Mouse (Mus musculus): ENCODE data around the gene Mycl.
"Not testable (repeated sequence)": the region's sequence is repeated elsewhere in the genome, so short reads cannot be mapped to it uniquely, and the experiment has no call there.

Mycl gene

GRCm38 (mm10) chr4:122981238-122981637 lies 14.2 kb upstream of the Mycl start:
- DNase-seq (ENCODE audit: low spot score), result no peak

GRCm38 (mm10) chr4:122981930-122982329 lies 13.5 kb upstream of the Mycl start:
- no peak for DNase-seq (ENCODE audit: low spot score)

DNA sequence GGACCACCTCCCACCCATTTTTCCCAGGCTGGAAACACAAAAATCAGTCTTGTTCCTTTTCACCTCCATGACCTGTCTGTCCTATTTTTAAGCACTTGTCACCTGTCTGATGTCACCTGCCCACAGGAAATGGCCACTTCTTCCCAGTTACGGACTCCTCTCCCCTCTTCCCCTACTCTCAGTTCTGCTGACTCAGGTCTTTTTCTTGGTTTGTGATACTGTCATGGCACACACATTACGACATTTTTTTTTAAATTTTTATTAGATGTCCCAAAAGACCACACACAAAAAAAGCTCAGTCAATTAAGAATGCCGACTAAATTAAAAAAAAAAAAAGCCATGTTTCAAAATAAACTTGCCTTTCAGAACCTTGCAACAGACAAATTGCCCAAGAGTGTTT lies 12.9 kb upstream of the Mycl start:
- DNase-seq (ENCODE audit: low spot score), result no peak

DNA sequence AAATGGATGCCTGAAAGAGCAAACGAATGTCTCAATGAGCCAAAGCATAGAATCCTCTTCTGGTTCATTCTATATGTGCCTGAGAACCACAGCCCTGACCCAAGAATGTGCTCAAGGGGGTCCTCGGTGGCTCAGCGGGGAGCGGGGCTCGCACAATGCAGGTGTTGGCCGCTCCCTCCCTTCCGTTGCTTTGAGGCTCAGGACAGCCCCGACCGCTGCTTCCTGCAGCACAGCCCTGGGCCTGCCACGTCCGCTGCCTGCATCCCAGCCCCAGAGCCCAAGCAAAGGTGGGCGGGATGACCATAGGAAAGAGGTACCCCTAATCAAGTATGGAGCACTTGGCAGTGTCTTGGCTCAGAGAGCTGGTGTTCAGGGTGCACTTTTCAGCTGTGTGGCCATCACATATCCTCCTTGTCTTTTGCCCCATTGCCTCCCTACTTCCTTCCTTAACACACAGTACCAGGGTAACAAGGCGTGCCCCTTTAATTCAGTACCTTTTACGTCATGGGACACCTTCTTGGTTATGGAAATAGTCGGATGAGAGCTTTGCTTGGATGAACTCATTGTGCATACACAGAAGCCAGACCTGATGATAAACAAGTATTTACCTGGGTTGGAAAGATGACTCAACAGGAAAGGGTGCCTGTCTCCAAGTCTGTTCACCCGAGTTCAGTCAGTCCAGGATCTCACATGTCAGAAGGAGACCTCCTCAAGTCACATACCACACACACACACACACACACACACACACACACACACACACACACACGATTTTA lies 11.8 kb upstream of the Mycl start:
- DNase-seq (ENCODE audit: low spot score), result no peak

DNA sequence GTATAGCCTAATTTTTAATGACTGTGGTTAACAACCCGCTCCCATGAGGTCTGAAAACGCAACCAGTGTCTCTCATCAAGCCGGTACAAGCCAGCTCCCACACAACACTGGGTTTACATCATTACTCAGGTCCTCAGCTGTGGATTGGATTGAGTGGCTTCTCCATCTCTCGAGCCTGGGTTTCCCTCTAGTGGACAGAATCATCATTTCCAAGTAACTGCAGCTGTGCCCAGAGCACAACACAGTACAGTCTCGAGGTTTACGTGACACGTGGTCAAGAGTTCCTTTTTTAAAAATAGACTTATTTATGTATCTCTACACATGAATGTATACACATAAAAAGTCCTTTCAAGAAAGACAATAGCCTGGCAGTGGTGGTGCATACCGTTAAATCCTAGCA lies 10.3 kb upstream of the Mycl start:
- DNase-seq (ENCODE audit: low spot score), result peak; percentile 86

DNA sequence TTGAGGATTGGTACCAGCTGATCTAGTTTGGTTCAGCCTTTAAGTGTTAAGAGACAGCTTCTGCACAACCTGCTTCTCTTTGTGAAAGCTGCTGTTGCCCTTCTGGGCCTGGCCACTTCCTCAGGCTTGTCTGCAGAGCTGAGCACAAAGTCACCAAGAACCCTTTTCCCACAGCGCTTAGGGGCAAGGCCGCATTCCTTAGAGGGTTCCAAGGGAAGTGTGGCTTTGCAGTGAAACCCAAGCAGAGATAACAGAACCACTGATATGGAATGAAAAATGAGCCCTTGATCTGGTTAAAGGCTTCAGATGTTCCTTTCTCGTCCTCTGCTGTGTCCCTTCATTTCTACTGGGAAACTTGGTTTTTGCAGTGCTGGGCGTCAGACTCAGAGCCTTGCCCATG lies 8.0 kb upstream of the Mycl start:
- no peak for DNase-seq (ENCODE audit: low spot score)

GRCm38 (mm10) chr4:122988004-122988403 lies 7.4 kb upstream of the Mycl start:
- DNase-seq (ENCODE audit: low spot score), result peak; percentile 36

DNA sequence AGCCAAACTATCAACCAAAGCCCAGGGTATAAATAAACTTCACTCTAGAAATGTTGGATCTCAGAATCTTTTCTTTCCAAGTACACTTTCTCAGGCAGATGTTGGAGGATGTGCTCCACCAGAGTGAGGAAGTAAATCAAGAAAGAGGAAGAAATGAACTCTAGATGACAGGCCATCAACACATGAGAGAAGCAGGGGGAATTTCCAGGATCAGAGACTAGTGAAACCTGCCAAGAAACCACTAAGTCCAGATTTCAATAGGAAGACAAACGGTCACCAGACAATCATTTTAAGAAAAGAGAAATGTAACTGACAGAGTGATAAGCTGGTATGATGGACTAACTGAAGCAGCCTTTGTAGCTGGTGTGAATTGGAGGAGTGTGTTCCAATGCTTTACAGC lies 4.3 kb upstream of the Mycl start:
- no peak for DNase-seq (ENCODE audit: low spot score)

- no peak for DNase-seq (ENCODE audit: low spot score)
These were observed 3.2 kb upstream of the Mycl start for GRCm38 (mm10) chr4:122992276-122992675.

GRCm38 (mm10) chr4:122996221-122996617 lies 767 bp downstream of the Mycl start:
- no peak for DNase-seq (ENCODE audit: low spot score)

DNA sequence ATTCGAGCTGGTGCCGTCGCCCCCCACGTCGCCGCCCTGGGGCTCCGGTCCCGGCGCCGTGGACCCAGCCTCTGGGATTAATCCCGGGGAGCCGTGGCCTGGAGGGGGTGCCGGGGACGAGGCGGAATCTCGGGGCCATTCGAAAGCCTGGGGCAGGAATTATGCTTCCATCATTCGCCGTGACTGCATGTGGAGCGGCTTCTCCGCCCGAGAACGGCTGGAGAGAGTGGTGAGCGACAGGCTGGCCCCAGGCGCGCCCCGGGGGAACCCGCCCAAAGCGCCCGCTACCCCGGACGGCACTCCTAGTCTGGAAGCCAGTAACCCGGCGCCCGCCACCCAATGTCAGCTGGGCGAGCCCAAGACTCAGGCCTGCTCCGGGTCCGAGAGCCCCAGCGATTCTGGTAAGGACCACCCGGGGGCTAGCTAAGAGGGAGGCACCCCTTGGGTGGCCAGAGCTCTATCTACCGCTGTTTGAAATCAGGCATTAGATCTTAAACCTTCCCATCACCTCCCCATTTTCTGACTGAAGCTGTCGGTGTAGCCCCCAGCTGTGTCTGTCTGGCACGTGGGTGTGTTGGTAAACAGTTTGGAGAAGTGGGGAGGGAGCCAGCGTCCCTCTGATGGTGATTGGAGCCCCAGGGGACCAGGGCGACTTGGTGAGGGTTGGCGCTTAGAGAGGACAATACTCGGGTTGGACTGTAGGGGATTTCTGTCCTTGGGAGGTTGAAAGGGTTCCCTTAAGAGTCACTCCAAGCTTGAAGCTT lies 1.3 kb downstream of the Mycl start:
- DNase-seq (ENCODE audit: low spot score), result peak; percentile 86

GRCm38 (mm10) chr4:122998537-122999262 lies 3.2 kb downstream of the Mycl start:
- DNase-seq (ENCODE audit: low spot score), result peak; percentile 95

- no peak for DNase-seq (ENCODE audit: low spot score)
These were observed 3.8 kb downstream of the Mycl start for GRCm38 (mm10) chr4:122999263-122999691.

DNA sequence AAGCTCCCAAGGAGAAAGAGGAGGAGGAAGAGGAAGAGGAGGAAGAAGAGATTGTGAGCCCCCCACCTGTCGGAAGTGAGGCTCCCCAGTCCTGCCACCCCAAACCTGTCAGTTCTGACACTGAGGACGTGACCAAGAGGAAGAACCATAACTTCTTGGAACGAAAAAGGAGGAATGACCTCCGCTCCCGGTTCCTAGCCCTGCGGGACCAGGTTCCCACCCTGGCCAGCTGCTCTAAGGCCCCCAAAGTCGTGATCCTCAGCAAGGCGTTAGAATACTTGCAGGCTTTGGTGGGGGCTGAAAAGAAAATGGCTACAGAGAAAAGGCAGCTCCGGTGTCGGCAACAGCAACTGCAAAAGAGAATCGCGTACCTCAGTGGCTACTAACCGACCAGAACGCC lies 4.7 kb downstream of the Mycl start:
- no peak for DNase-seq (ENCODE audit: low spot score)

GRCm38 (mm10) chr4:123000617-123001342 lies 5.3 kb downstream of the Mycl start:
- peak; percentile 57 for DNase-seq (ENCODE audit: low spot score)

DNA sequence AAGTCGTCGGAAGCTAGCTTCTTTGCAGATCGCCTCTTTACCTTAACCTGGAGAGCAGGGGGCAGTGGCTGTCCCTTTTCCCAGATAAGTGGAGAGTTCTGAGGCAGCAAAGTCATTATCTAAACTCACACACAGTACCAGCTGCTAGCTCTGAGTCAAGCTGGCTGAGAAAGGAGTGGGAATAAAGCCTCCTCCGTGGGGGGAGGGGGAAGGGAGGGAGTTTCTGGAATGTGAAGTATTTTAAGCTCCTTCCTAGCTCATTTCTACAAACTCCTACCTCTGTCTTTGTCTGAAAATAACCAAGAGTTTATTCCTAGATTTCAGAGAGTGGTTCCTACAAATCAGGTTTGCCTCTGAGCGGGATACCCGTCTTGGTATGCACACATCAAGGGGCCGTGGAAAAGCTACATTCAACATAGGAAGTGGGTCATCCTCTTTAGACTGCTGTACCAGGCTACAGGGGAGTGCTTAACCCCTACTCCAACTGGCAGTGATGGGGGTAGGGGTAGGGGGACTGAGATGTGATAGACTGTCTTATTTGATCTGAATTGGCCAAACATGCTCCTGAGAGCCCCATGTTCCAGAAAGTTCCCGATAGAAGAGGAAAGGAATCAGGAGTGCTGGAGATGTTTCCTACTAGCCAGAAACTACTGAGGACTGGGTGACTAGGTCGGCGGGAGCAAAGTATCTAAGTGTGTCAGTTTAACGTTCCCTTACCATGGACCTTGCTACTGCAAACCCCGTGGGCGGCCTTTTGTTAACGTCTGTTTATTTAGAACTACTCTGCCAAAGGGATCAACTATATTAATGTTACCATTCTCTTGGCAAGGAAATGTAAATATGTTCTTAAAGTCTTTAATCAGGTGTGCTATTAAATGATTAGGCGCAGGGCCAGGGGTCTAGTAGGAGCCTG lies 9.9 kb downstream of the Mycl start:
- DNase-seq (ENCODE audit: low spot score), result peak; percentile 39

- DNase-seq (ENCODE audit: low spot score), result not testable (repeated sequence)
These were observed 17.0 kb downstream of the Mycl start for GRCm38 (mm10) chr4:123012501-123012900.

DNA sequence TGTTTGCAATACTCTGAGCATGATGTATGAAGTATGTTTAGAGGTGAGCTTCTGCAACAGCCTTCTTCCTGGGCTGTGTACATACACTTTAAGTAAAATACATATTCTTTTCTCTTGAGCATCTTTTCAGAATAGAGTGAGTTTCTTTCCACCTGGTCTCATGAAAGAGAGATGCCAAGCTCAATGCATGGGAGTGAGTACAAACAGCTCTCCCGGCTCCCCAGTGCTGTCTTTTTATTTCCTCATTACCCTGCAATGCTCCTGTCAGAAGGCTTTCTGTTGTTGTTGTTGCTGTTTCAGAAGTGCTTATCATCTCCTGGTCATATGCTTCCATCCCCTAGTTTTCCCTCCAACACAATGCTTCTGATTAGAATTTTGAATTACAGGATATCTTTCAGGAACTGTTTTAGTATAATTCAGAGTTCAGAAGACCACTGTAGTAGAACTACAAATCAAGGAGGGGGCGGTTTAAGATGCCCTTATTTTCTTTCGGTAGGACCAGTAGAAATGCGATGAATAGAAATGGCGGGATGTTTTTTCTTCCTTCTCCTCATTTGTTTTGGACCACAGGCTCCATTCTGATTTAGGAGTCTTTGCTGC lies 18.0 kb downstream of the Mycl start:
- no peak for DNase-seq (ENCODE audit: low spot score)

DNA sequence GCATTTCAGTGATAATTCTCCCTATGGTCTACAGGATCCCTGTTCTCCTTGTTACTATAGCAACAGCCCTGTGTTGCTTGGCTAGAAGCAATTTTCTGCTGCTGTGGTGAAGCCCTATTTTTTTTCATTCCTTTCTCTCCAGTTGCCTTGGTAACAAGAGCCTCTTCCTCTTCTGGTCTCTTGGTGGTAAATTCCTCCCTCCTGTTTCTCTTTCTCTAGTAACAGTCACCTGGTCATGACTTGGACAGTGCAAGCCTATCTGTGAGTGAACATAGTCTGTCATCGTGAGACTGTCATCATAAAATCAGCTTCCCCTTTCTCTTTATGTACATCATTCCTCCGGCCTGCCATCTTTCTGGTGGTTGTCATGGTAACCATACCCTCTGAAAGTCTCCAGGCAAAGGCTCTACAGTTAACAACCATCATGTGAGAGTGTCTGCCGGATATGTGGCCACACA lies 18.5 kb downstream of the Mycl start:
- peak; percentile 79 for DNase-seq (ENCODE audit: low spot score)

DNA sequence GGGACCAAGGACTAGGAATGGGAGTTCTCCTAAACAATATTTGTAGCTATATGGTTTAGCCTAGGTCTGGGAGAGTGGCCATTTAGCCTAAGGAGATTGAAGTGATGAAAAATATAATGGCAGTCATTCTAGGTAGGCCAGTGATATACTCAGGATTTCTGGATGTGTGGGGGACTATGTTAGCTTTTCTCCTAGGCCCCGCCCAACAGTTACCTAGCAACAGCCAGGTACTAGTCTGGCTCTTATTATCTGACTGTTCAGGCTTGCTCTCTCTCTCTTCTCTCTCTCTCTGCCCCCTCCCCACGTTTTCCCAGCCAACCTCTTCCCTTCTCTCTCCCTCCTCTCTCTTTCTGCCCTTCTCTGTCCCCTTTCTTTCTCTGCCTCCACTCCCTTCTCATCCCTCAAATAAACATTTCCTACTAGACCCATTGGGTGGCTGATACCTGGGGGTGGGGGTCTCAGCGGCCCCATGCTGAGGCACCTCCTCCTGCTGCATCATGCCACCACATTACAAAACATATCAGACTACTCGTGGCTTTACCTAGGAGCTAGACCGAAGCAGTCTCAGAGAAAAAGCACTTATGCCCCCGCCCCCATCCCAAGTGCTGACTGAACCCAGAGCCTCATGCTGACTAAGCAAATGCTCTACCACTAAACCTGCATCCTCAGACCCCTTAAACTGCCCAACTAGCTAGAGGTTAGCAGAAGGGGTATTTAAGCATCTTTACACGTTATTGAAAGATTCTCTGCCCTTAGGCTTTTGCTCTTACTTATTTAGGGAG lies 19.2 kb downstream of the Mycl start:
- no peak for DNase-seq (ENCODE audit: low spot score)

All from retina, embryonic 14.5 days (tissue).